Mouse (Mus musculus) lung, adult 10 weeks (tissue): ENCODE data around the gene Vmn2r82. TPM values are rescaled to one million over a fixed set of nuclear protein-coding genes. Genes with fewer than 3 reads are reported as not detected.

Experiments
- polyA plus RNA-seq: library from polyadenylated mRNA; stranded (reverse); fragments of 350-450 nt; fragmentation: Illumina TruSeq; extraction: RNeasy Lipid Tissue Mini Kit (QIAGEN cat#74804); gene quantifications from one replicate; pipeline ENCODE4 v1.2.3, GENCODE M21; 2014; ENCODE audit warnings: low read depth, low replicate concordance; ENCODE audit not compliant: insufficient read depth

Vmn2r82 gene
- not detected for polyA plus RNA-seq

DNA sequence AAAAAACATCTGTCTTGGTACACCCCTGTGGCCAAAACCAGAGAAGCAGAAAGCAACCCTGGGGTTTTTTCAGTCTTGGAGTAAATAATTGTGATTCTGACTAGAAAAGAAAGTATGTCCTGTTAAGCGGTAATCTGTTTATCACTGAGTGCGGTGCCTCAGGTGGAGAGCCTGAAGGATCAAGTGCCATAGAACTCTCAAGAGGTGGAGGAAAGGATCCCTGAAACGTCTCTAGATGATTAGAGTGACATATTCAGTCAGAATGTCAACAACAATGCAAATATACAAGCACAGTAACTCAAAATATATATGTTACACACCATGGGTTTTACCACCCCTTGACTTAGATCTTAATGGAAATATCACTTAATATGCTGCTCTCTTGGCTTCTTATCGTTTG lies at the start of gene Vmn2r82:
Gene Vmn2r82 (plus strand): TSS at position 301 of the 400 bp plus-strand sequence.

Other genes with a start within 250 kb of the Vmn2r82 start
- gene Vmn2r80, start 207.8 kb upstream of the Vmn2r82 start, polyA plus RNA-seq, result not detected
- not detected for gene Vmn2r81, start 108.8 kb upstream of the Vmn2r82 start, polyA plus RNA-seq
- gene Vmn2r83, start 112.2 kb downstream of the Vmn2r82 start, polyA plus RNA-seq, result not detected
- 17.7 TPM for gene Plpp2, start 177.3 kb downstream of the Vmn2r82 start, polyA plus RNA-seq
- 9.8 TPM for gene Mier2, start 198.7 kb downstream of the Vmn2r82 start, polyA plus RNA-seq
- gene Theg, start 230.8 kb downstream of the Vmn2r82 start, polyA plus RNA-seq, result not detected